In the genomic region with DNA sequence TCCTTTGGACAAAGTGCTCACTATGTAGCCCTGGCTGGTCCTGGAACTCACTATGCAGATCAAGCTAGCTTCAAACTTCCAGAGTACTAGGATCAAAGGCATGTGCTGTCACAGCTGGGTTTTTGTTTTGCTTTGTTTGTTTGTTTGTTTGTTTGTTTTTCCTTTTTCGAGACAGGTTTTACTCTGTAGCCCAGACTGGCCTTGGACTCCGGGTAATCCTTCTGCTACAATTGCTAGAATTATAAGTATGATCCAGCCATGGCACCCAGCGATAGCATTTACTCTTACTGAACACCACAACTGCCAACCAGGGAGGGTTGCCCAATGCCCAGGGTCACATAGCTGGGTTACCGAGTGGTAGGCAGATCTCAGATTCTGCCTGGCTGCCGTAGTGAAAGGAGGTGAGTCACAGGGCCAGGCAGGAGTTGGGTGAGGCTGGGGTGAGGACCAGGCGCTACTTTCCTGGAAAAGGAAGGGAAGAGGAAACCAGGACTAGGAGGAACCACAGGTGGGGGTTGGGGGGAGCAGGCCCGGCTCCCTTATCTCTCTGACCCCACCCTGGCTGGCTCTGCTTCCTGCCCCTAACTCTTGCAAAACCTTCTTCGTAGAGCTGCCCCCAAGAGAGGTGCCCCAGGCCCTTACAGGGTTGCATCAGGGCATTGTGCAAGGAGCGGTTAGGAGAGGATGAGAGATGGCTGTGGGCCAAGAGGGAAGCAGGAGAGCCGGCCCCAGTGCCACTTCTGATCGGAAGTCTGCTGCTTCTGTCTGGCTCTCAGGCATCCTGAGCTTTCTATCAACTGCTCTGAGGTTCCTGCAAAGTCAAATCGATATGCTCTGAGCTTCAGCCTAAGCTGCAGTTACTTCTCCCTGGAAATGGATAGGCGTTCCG, we compare ENCODE assay signal across 8 mouse cellular contexts. TPM values are rescaled to one million over a fixed set of nuclear protein-coding genes. Genes with fewer than 3 reads are reported as not detected.
DNase-seq lines count a peak whose midpoint lies in the region; ATAC-seq and TF ChIP-seq lines count a peak whose summit lies in the region.

No protein-coding gene starts in this region.

- H3K9ac ChIP-seq in intestine, postnatal 0 days (ENCODE audit: low read depth, low read length), result no peak overlapping the region
- no peak overlapping the region; the same call in 1 of the 2 replicates for H3K9ac ChIP-seq in neural tube, embryonic 15.5 days (replicated peaks)

- no peaks in the 10 kb centered on the region for H3K36me3 ChIP-seq in intestine, postnatal 0 days (ENCODE audit: control insufficient read depth, insufficient read depth)
- H3K36me3 ChIP-seq in neural tube, embryonic 15.5 days, result no peaks in the 10 kb centered on the region

- no peak overlapping the region for H3K4me3 ChIP-seq in intestine, postnatal 0 days (ENCODE audit: low read depth, low read length)
- no peak overlapping the region for H3K4me3 ChIP-seq in neural tube, embryonic 15.5 days (replicated peaks)

- H3K27ac ChIP-seq in intestine, postnatal 0 days (ENCODE audit: low read depth, low read length), result peak overlapping the region; percentile 85
- peak overlapping the region; percentile 58; the same call in 1 of the 2 replicates for H3K27ac ChIP-seq in neural tube, embryonic 15.5 days (replicated peaks)

- 14% methylated on average over 14 of the region's 14 CpGs for WGBS in intestine, postnatal 0 days
- 48% methylated on average over 14 of the region's 14 CpGs for whole genome bisulfite sequencing in neural tube, embryonic 15.5 days

- peak; percentile 73 for DNase-seq in layer of hippocampus, adult 9-11 months
- DNase-seq in layer of hippocampus, adult 8-10 months (ENCODE audit: low spot score in 2 of 2), result no peak
- DNase-seq in adrenal gland, postnatal 14 days, result peak; percentile 91
- peak; percentile 91 for DNase-seq in gonadal fat pad, adult 2 months (ENCODE audit: low read depth)
- DNase-seq in lung, adult 18-20 months, result peak; percentile 91 to 95
- no peak for DNase-seq in cerebellum, adult 9-10 months

- H3K4me2 ChIP-seq in intestine, postnatal 0 days (replicated peaks; ENCODE audit: low read depth), result peak overlapping the region; percentile 28
- H3K4me2 ChIP-seq in neural tube, embryonic 15.5 days, result peak overlapping the region; percentile 19

- no peaks in the 10 kb centered on the region for H3K9me3 ChIP-seq in intestine, postnatal 0 days (ENCODE audit: control insufficient read depth)
- no peaks in the 10 kb centered on the region for H3K9me3 ChIP-seq in neural tube, embryonic 15.5 days (replicated peaks)

- TF ChIP-seq CTCF in intestine, postnatal 0 days (IDR thresholded peaks at IDR 0.05; ENCODE audit: low read depth), result no peak

- ATAC-seq in intestine, postnatal 0 days, result peak; percentile 85
- peak; percentile 19; the same call in 1 of the 2 replicates for ATAC-seq in neural tube, embryonic 15.5 days (ENCODE audit: low FRiP score)

- no peaks in the 10 kb centered on the region for H3K27me3 ChIP-seq in intestine, postnatal 0 days (replicated peaks; ENCODE audit: control insufficient read depth, insufficient read depth, low read length)
- H3K27me3 ChIP-seq in neural tube, embryonic 15.5 days (replicated peaks), result no peaks in the 10 kb centered on the region

- peaks cover 4% of the 10 kb centered on the region; the same call in 1 of the 2 replicates for H3K4me1 ChIP-seq in intestine, postnatal 0 days (replicated peaks; ENCODE audit: control insufficient read depth, insufficient read depth, low read length)
- H3K4me1 ChIP-seq in neural tube, embryonic 15.5 days, result peaks cover 34% of the 10 kb centered on the region

RNA-seq across cellular contexts. Expression of a gene that starts 5.3 kb away (rescaled TPM):
- 10 to 100 TPM; 18.1 to 24.9 (median 22.5) TPM for total RNA-seq in layer of hippocampus, adult 8-10 months (2022)
- 136 and 138 TPM in 2 replicates for total RNA-seq in adrenal gland, postnatal 14 days (2021)
- polyA plus RNA-seq in gonadal fat pad, adult 2 months (2012; rRNA removed), result 78.7 and 137 TPM in 2 replicates
- polyA plus RNA-seq in intestine, postnatal 0 days (2015; fragmentation: Nextera tagmentation; extraction: Ambion mirVana), result 76.1 and 92.4 TPM in 2 replicates
- polyA plus RNA-seq in neural tube, embryonic 15.5 days (2015; fragmentation: Nextera tagmentation; extraction: Ambion mirVana), result 57.5 and 59.1 TPM in 2 replicates

RNA-seq across cellular contexts. Expression of a gene that starts 12.6 kb away (rescaled TPM):
- total RNA-seq in layer of hippocampus, adult 8-10 months (2022), result 1 to 10 TPM in 3 of 4 experiments, under 1 TPM in 1; 0.92 to 2.4 (median 2.2) TPM
- 6.3 and 7.7 TPM in 2 replicates for total RNA-seq in adrenal gland, postnatal 14 days (2021)
- 3.8 and 6.0 TPM in 2 replicates for polyA plus RNA-seq in gonadal fat pad, adult 2 months (2012; rRNA removed)
- polyA plus RNA-seq in intestine, postnatal 0 days (2015; fragmentation: Nextera tagmentation; extraction: Ambion mirVana), result 9.3 and 9.5 TPM in 2 replicates
- polyA plus RNA-seq in neural tube, embryonic 15.5 days (2015; fragmentation: Nextera tagmentation; extraction: Ambion mirVana), result 4.8 and 7.6 TPM in 2 replicates

RNA-seq across cellular contexts. Expression of a gene that starts 54.6 kb away (rescaled TPM):
- total RNA-seq in layer of hippocampus, adult 8-10 months (2022), result 10 to 100 TPM; 17.7 to 21.8 (median 19.0) TPM
- 26.6 and 28.0 TPM in 2 replicates for total RNA-seq in adrenal gland, postnatal 14 days (2021)
- 7.6 and 9.0 TPM in 2 replicates for polyA plus RNA-seq in gonadal fat pad, adult 2 months (2012; rRNA removed)
- polyA plus RNA-seq in intestine, postnatal 0 days (2015; fragmentation: Nextera tagmentation; extraction: Ambion mirVana), result 19.0 and 21.5 TPM in 2 replicates
- 33.9 and 41.5 TPM in 2 replicates for polyA plus RNA-seq in neural tube, embryonic 15.5 days (2015; fragmentation: Nextera tagmentation; extraction: Ambion mirVana)

Comparison
In these comparisons a context has a peak if more than half of its experiments do, and no peak if none do; other contexts are left out.
1. DNase-seq: peak in layer of hippocampus, adult 9-11 months (single experiment), adrenal gland, postnatal 14 days (single experiment), gonadal fat pad, adult 2 months (single experiment) and lung, adult 18-20 months (2 of 2); none in layer of hippocampus, adult 8-10 months (0 of 2) and cerebellum, adult 9-10 months (single experiment).